Mouse (Mus musculus) megakaryocyte, embryonic 14.5 days (primary cell): Measurements from ENCODE around the gene Gm21992.

Experiments used
- FLI1 ChIP-seq: IDR thresholded peaks from 2 replicates; pipeline ENCODE4 v1.6.1; 2012; ENCODE audit warnings: low read length, inconsistent platforms, mixed read lengths
- GATA1 ChIP-seq: IDR thresholded peaks from 3 replicates; pipeline ENCODE4 v1.6.1; 2012; ENCODE audit warnings: mixed read lengths, low read length, inconsistent platforms, borderline replicate concordance

GRCm38 (mm10) chr19:4850281-4850680, 38.9 kb upstream of the Gm21992 start:
- TF ChIP-seq FLI1 (no peak), GATA1 (no peak)
